In genomic region chr8:41821676-41822075, GRCm38 (mm10) we compare ENCODE assay signal across 11 mouse cellular contexts.
"Had no signal": no experiment of that assay in that cellular context is flagged by ENCODE, and none has a peak within 500 bp of the region (broad histone marks: within the 10 kb centered on the region; RNA-seq: fewer than 3 reads in every experiment).

No protein-coding gene starts in this region.

- DNase-seq: lung, adult 18-20 months; lung, embryonic 14.5 days; lung, postnatal 10 days; lung, postnatal 4 days; midbrain, embryonic 14.5 days; retina, postnatal 1 day; right cerebral cortex, postnatal 14 days; spleen, adult 18-20 months; thymus, adult 2 months; thymus, postnatal 25 days; thymus, postnatal 4 days had no signal
